Mouse (Mus musculus): ENCODE measurements around the gene 9830107B12Rik.

The 9830107B12Rik gene

GRCm38 (mm10) chr17:48094820-48095680 is 51.0 kb downstream of the 9830107B12Rik start:
- DNase-seq (ENCODE audit: inconsistent age in 2 of 2, low spot score in 1 of 2), result no peak

DNA sequence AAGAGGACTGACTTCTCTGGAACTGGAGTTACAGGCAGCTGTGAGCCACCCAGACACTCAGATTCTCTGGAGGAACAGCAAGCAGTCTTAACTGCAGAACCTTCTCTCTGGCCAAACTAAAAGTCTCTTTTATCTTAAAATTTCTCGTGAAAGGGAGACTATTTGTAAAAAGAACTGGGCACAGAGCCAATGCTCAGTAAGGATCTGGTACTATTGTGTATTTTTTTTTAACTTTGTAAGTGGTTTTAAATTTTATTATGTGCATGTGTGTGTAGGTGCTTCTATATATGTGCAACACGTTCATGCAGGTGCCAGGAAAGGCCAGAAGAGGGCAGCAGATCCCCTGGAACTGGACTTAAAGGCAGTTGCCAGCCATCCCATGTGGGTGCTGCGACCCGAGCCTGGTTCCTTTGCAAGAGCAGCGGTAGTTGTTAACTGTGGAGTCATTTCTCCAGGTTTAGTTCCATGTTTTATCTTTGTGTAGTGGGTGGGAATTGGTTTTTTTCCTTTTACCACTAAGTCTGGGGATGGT is 52.7 kb downstream of the 9830107B12Rik start:
- DNase-seq (ENCODE audit: inconsistent age in 2 of 2, low spot score in 1 of 2), result no peak

- no peak for DNase-seq (ENCODE audit: inconsistent age in 2 of 2, low spot score in 1 of 2)
Measured at GRCm38 (mm10) chr17:48090305-48090704, 55.8 kb downstream of the 9830107B12Rik start.

GRCm38 (mm10) chr17:48089446-48089845 is 56.6 kb downstream of the 9830107B12Rik start:
- no peak for DNase-seq (ENCODE audit: inconsistent age in 2 of 2, low spot score in 1 of 2)

DNA sequence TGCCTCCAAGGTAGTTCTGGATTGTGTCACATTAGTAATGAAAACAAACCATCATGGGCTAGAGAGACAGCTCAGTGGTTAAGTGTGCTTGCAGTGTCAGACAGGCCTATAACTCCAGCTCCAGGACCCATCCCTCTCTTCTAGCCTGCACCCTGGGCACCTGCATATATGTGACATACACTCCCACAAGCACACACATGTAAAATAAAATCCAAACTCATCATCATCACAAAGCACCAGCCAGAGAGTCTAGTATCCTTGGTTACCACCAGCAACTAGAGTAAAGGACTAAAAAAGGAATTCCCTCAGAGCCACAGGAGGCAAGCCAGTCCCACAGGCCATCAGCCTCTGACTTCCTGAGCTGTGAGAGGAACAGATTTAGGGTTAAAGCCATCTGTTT is 57.0 kb downstream of the 9830107B12Rik start, which contains the start of gene 1700067P10Rik:
1700067P10Rik (plus strand) TSS at position 301 of the 400 bp plus-strand sequence.
- DNase-seq (ENCODE audit: inconsistent age in 2 of 2, low spot score in 1 of 2), result no peak

DNA sequence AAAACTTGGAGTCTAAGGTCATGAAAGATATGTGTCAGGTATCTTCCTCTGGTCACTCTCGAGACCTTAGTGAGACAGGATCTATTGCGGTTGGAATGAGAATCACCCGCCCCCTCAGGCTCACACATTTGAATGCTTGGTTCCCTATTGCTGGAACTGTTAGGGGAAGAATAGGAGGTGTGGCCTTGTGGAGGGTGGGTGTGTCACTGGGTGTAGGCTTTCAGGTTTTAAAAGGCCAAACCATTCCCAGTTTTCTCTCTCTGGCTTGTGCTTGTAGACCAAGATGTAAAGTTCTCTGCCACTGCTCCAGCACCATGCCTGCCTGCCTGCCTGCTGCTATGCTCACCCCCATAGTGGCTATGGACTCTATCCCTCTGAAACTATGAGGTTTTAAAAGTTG is 65.4 kb downstream of the 9830107B12Rik start:
- no peak for DNase-seq (ENCODE audit: inconsistent age in 2 of 2, low spot score in 1 of 2)

All from adrenal gland, adult (tissue).